Mouse (Mus musculus): ENCODE measurements around the gene Iglon5. TPM values are rescaled to one million over a fixed set of nuclear protein-coding genes. Genes with fewer than 3 reads are reported as not detected.

Iglon5 gene
- polyA plus RNA-seq, 1 experiment from 2014 or later, result not detected

- Histone ChIP-seq H3K9ac (peak overlapping the region; percentile 69), H3K9me3 (replicated peaks) (no peaks in the 10 kb centered on the region), H3K4me3 (peak overlapping the region; percentile 60), H3K27ac (peak overlapping the region; percentile 97), H3K27me3 (no peaks in the 10 kb centered on the region), H3K36me3 (no peaks in the 10 kb centered on the region), H3K4me1 (replicated peaks) (peaks cover 42% of the 10 kb centered on the region), H3K4me2 (peak overlapping the region; percentile 72)
- 1% methylated on average over 36 of the region's 36 CpGs for WGBS
- peak; percentile 88 for ATAC-seq (replicated peaks; ENCODE audit: insufficient number of reproducible peaks, insufficient read depth, low FRiP score, low read depth)
These were observed 46.6 kb downstream of the Iglon5 start for GRCm38 (mm10) chr7:43443126-43443916.

- H3K27ac ChIP-seq, result peak overlapping the region; percentile 97
- no peaks in the 10 kb centered on the region for H3K27me3 ChIP-seq
- H3K4me2 ChIP-seq, result peak overlapping the region; percentile 72
- H3K4me3 ChIP-seq, result peak overlapping the region; percentile 60
- no peak for ATAC-seq (replicated peaks; ENCODE audit: insufficient number of reproducible peaks, insufficient read depth, low FRiP score, low read depth)
- H3K36me3 ChIP-seq, result no peaks in the 10 kb centered on the region
- WGBS, result 14% methylated on average over 9 of the region's 9 CpGs
- peak overlapping the region; percentile 69 for H3K9ac ChIP-seq
- no peaks in the 10 kb centered on the region for H3K9me3 ChIP-seq (replicated peaks)
- peaks cover 35% of the 10 kb centered on the region for H3K4me1 ChIP-seq (replicated peaks)
These were observed 47.2 kb downstream of the Iglon5 start for GRCm38 (mm10) chr7:43442684-43443083.

GRCm38 (mm10) chr7:43441071-43441470 lies 48.8 kb downstream of the Iglon5 start:
- Histone ChIP-seq H3K9ac (no peak overlapping the region), H3K4me1 (replicated peaks) (peaks cover 24% of the 10 kb centered on the region), H3K4me2 (no peak overlapping the region), H3K27me3 (no peaks in the 10 kb centered on the region), H3K9me3 (replicated peaks) (no peaks in the 10 kb centered on the region), H3K27ac (no peak overlapping the region), H3K36me3 (no peaks in the 10 kb centered on the region), H3K4me3 (no peak overlapping the region)
- WGBS, result 81% methylated on average over 3 of the region's 3 CpGs
- no peak for ATAC-seq (replicated peaks; ENCODE audit: insufficient number of reproducible peaks, insufficient read depth, low FRiP score, low read depth)

GRCm38 (mm10) chr7:43440482-43440881 lies 49.4 kb downstream of the Iglon5 start, which contains the start of gene Cldnd2:
Gene Cldnd2 (plus strand): TSS chr7:43440782.
- no peaks in the 10 kb centered on the region for H3K27me3 ChIP-seq
- no peak within 1 kb of the TSS for H3K4me2 ChIP-seq
- no peak within 1 kb of the TSS for H3K4me3 ChIP-seq
- no peaks in the 10 kb centered on the region for H3K9me3 ChIP-seq (replicated peaks)
- ATAC-seq (replicated peaks; ENCODE audit: insufficient number of reproducible peaks, insufficient read depth, low FRiP score, low read depth), result no peak
- H3K4me1 ChIP-seq (replicated peaks), result peaks cover 18% of the 10 kb centered on the region
- no peak within 1 kb of the TSS for H3K9ac ChIP-seq
- H3K27ac ChIP-seq, result no peak within 1 kb of the TSS
- no peaks in the 10 kb centered on the region for H3K36me3 ChIP-seq
- WGBS, result 82% methylated on average over 6 of the region's 6 CpGs

- Histone ChIP-seq H3K27ac (no peak overlapping the region), H3K27me3 (no peaks in the 10 kb centered on the region), H3K4me1 (replicated peaks) (peaks cover 9% of the 10 kb centered on the region), H3K9ac (no peak overlapping the region), H3K4me2 (no peak overlapping the region), H3K4me3 (no peak overlapping the region), H3K9me3 (replicated peaks) (no peaks in the 10 kb centered on the region), H3K36me3 (no peaks in the 10 kb centered on the region)
- 73% methylated on average over 4 of the region's 4 CpGs for WGBS
- no peak for ATAC-seq (replicated peaks; ENCODE audit: insufficient number of reproducible peaks, insufficient read depth, low FRiP score, low read depth)
These were observed 51.3 kb downstream of the Iglon5 start for GRCm38 (mm10) chr7:43438611-43439010.

GRCm38 (mm10) chr7:43436341-43437255 lies 53.3 kb downstream of the Iglon5 start, which contains the start of gene Nkg7:
Gene Nkg7 (plus strand): TSS chr7:43437073.
- Histone ChIP-seq H3K4me2 (no peak within 1 kb of the TSS), H3K4me3 (no peak within 1 kb of the TSS; the same call in 1 of the 2 replicates)
- ATAC-seq (replicated peaks; ENCODE audit: insufficient number of reproducible peaks, insufficient read depth, low FRiP score, low read depth), result no peak

GRCm38 (mm10) chr7:43434676-43435075 lies 55.2 kb downstream of the Iglon5 start:
- no peak overlapping the region for H3K27ac ChIP-seq
- no peak overlapping the region for H3K4me3 ChIP-seq
- H3K4me2 ChIP-seq, result no peak overlapping the region
- no peaks in the 10 kb centered on the region for H3K4me1 ChIP-seq (replicated peaks)
- ATAC-seq (replicated peaks; ENCODE audit: insufficient number of reproducible peaks, insufficient read depth, low FRiP score, low read depth), result no peak
- H3K9me3 ChIP-seq (replicated peaks), result no peaks in the 10 kb centered on the region
- no peak overlapping the region for H3K9ac ChIP-seq
- no peaks in the 10 kb centered on the region for H3K27me3 ChIP-seq
- WGBS, result 82% methylated on average over 5 of the region's 5 CpGs
- H3K36me3 ChIP-seq, result no peaks in the 10 kb centered on the region

More at GRCm38 (mm10) chr7:43436341-43437255, 53.3 kb downstream of the Iglon5 start, which contains the start of gene Nkg7:
- no peak within 1 kb of the TSS for H3K27ac ChIP-seq
- H3K9me3 ChIP-seq (replicated peaks), result no peaks in the 10 kb centered on the region
- H3K4me1 ChIP-seq (replicated peaks), result no peaks in the 10 kb centered on the region
- no peak within 1 kb of the TSS for H3K9ac ChIP-seq
- H3K27me3 ChIP-seq, result no peaks in the 10 kb centered on the region
- WGBS, result 65% methylated on average over 10 of the region's 10 CpGs
- no peaks in the 10 kb centered on the region for H3K36me3 ChIP-seq

GRCm38 (mm10) chr7:43432891-43433290 lies 57.0 kb downstream of the Iglon5 start:
- no peaks in the 10 kb centered on the region for H3K4me1 ChIP-seq (replicated peaks)
- no peaks in the 10 kb centered on the region for H3K36me3 ChIP-seq
- 61% methylated on average over 4 of the region's 4 CpGs for WGBS
- no peaks in the 10 kb centered on the region for H3K9me3 ChIP-seq (replicated peaks)
- ATAC-seq (replicated peaks; ENCODE audit: insufficient number of reproducible peaks, insufficient read depth, low FRiP score, low read depth), result no peak
- H3K27me3 ChIP-seq, result no peaks in the 10 kb centered on the region
- no peak overlapping the region for H3K4me2 ChIP-seq
- H3K4me3 ChIP-seq, result no peak overlapping the region
- no peak overlapping the region for H3K27ac ChIP-seq
- H3K9ac ChIP-seq, result no peak overlapping the region

- H3K9ac ChIP-seq, result no peak overlapping the region
- H3K36me3 ChIP-seq, result no peaks in the 10 kb centered on the region
- no peaks in the 10 kb centered on the region for H3K27me3 ChIP-seq
- no peak overlapping the region for H3K27ac ChIP-seq
- no peak overlapping the region for H3K4me2 ChIP-seq
- no peak for ATAC-seq (replicated peaks; ENCODE audit: insufficient number of reproducible peaks, insufficient read depth, low FRiP score, low read depth)
- no peak overlapping the region for H3K4me3 ChIP-seq
- H3K4me1 ChIP-seq (replicated peaks), result no peaks in the 10 kb centered on the region
- 34% methylated on average over 4 of the region's 4 CpGs for WGBS
- no peaks in the 10 kb centered on the region for H3K9me3 ChIP-seq (replicated peaks)
These were observed 60.4 kb downstream of the Iglon5 start for GRCm38 (mm10) chr7:43429500-43429899.

GRCm38 (mm10) chr7:43427406-43427805 lies 62.5 kb downstream of the Iglon5 start, which contains the start of gene Lim2:
Gene Lim2 (plus strand): TSS chr7:43427670.
- Histone ChIP-seq H3K27me3 (no peaks in the 10 kb centered on the region), H3K4me2 (no peak within 1 kb of the TSS), H3K4me1 (replicated peaks) (peaks cover 3% of the 10 kb centered on the region; the same call in 1 of the 2 replicates), H3K27ac (no peak within 1 kb of the TSS), H3K36me3 (no peaks in the 10 kb centered on the region), H3K4me3 (no peak within 1 kb of the TSS), H3K9ac (no peak within 1 kb of the TSS), H3K9me3 (replicated peaks) (no peaks in the 10 kb centered on the region)
- WGBS, result 72% methylated on average over 8 of the region's 8 CpGs
- no peak for ATAC-seq (replicated peaks; ENCODE audit: insufficient number of reproducible peaks, insufficient read depth, low FRiP score, low read depth)

GRCm38 (mm10) chr7:43423991-43424625 lies 65.8 kb downstream of the Iglon5 start:
- Histone ChIP-seq H3K4me3 (no peak overlapping the region), H3K4me1 (replicated peaks) (peaks cover 3% of the 10 kb centered on the region; the same call in 1 of the 2 replicates), H3K9me3 (replicated peaks) (no peaks in the 10 kb centered on the region), H3K27me3 (no peaks in the 10 kb centered on the region), H3K9ac (no peak overlapping the region), H3K36me3 (no peaks in the 10 kb centered on the region), H3K27ac (no peak overlapping the region), H3K4me2 (no peak overlapping the region)
- ATAC-seq (replicated peaks; ENCODE audit: insufficient number of reproducible peaks, insufficient read depth, low FRiP score, low read depth), result no peak
- WGBS, result 65% methylated on average over 3 of the region's 3 CpGs

All from heart, embryonic 15.5 days (tissue).